Mouse (Mus musculus): ENCODE data around the gene Mslnl. TPM values are rescaled to one million over a fixed set of nuclear protein-coding genes. Genes with fewer than 3 reads are reported as not detected.
"Not testable (repeated sequence)": the region's sequence is repeated elsewhere in the genome, so short reads cannot be mapped to it uniquely, and the experiment has no call there.

The Mslnl gene
- polyA plus RNA-seq, 1 experiment from 2014 or later, result not detected

DNA sequence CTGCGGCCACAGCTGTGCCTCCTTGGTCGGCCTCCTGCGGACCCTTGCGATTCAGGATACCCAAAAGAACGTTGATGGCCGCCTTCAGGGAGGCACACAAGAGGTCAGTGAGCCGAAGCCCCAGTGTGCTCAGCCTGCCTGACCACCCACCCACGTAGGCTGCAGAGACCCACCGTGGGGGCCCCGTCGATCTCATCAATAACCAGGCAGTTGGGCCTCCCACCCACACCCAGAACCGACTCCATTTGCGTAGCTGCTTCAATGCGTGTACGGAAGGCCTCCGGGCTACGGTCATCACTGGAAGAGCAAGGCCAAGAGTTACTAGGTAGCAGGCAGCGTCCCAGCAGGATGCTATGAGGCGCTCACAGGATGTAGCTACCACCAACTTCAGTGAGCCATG, 12.4 kb upstream of the Mslnl start:
- 92% methylated on average over 19 of the region's 19 CpGs for WGBS
- no peak overlapping the region for H3K27ac ChIP-seq
- H3K9me3 ChIP-seq, result no peaks in the 10 kb centered on the region
- no peak overlapping the region for H3K4me3 ChIP-seq
- peaks cover 11% of the 10 kb centered on the region for H3K27me3 ChIP-seq (ENCODE audit: insufficient read depth, poor library complexity, severe bottlenecking)
- DNase-seq (ENCODE audit: low spot score), result no peak
- H3K4me1 ChIP-seq, result peaks cover 19% of the 10 kb centered on the region
- H3K36me3 ChIP-seq, result peaks cover 60% of the 10 kb centered on the region

DNA sequence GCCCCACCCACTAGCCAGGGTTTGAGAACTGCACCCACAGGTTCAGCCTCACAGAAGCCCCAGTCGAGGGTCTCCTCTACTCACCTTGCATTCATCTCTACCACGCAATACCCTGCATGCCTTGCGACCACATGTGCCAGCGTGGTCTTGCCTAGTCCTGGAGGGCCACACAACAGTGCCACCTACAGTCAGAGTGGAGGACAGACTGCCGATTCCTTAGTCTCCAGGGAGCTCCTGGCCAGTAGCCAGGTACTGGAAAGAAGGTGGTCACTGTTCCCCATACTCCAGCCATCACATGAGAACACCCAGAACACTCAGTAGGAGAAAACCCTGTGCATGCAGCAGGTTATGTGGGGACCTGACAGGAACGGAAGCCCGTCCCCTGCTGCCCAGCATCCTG, 11.9 kb upstream of the Mslnl start:
- Histone ChIP-seq H3K4me3 (no peak overlapping the region), H3K36me3 (peaks cover 56% of the 10 kb centered on the region), H3K27me3 (ENCODE audit: insufficient read depth, poor library complexity, severe bottlenecking) (peaks cover 7% of the 10 kb centered on the region; the same call in 1 of the 2 replicates), H3K4me1 (peaks cover 22% of the 10 kb centered on the region), H3K27ac (no peak overlapping the region), H3K9me3 (no peaks in the 10 kb centered on the region)
- WGBS, result 81% methylated on average over 7 of the region's 7 CpGs
- DNase-seq (ENCODE audit: low spot score), result no peak

DNA sequence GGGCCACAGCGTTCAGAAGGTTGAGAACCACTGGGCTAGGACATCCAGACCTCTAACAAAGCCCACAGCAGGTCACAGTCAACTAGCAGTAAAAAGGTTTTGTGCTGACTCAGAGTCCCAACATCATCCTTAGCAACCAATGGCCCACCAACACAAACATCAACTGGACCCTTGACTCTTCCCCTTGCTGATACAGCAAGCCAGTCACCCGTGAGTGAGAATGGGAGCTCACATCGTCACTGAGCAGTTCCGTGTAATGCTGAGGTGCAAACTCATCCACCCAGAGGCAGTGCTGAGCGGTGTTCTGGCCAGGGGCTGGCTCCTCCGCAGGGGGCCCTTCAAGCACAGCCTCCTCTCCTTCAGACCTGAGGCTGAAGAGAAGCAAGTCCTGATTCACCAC, 10.6 kb upstream of the Mslnl start:
- H3K9me3 ChIP-seq, result no peaks in the 10 kb centered on the region
- H3K4me3 ChIP-seq, result no peak overlapping the region
- H3K36me3 ChIP-seq, result peaks cover 50% of the 10 kb centered on the region

DNA sequence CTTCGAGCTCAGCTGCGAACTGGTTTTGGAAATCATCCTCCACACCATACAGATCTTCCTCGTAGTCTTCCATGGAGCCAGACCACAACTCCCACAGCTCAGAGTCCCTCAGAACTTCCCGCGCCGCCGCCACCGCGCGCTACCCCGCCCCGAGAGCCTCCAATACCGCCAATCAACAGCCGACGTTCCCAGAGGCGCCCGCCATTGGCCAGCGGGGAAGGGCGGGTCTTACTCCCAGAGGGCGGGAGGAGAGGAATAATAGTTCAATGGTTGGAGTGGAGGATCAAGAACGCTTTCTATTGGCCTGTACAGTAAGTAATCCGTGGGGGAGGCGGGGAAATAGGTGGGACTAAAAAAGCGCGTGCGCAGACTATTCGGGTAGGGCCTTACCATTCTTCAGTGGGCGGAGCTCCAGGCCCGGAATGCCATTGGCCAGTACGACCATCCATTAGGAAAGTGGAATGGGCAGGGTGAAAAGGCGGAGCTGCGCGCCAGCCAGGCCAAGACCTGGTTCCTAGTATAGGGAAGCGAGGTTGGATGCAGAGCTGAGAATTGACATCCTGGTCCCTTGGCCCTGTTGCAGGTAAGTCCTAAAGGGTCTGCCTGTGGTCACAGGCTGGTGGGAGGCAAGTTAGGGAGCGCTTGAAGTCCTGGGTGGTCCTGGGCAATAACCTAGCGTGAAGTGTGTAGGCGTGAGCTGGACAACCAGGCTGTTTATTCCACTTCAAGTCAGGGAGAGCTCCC, 8.4 kb upstream of the Mslnl start, which contains the start of the genes Chtf18 and Rpusd1:
TSS of gene Chtf18 (minus strand) at position 155 of the 744 bp plus-strand sequence.
TSS of gene Rpusd1 (plus strand) at position 406 of the 744 bp plus-strand sequence.
- no peaks in the 10 kb centered on the region for H3K27me3 ChIP-seq (ENCODE audit: insufficient read depth, poor library complexity, severe bottlenecking)
- WGBS, result 3% methylated on average over 37 of the region's 37 CpGs
- peak within 1 kb of the TSS; percentile 88 for H3K27ac ChIP-seq
- peaks cover 40% of the 10 kb centered on the region for H3K36me3 ChIP-seq
- H3K4me3 ChIP-seq, result peak within 1 kb of the TSS; percentile 74
- H3K9me3 ChIP-seq, result no peaks in the 10 kb centered on the region
- peak; percentile 100 for DNase-seq (ENCODE audit: low spot score)
- H3K4me1 ChIP-seq, result peaks cover 34% of the 10 kb centered on the region

More for the DNA sequence above, 10.6 kb upstream of the Mslnl start:
- Histone ChIP-seq H3K27ac (no peak overlapping the region), H3K4me1 (peaks cover 22% of the 10 kb centered on the region), H3K27me3 (ENCODE audit: insufficient read depth, poor library complexity, severe bottlenecking) (no peaks in the 10 kb centered on the region)
- no peak for DNase-seq (ENCODE audit: low spot score)
- WGBS, result 81% methylated on average over 6 of the region's 6 CpGs

DNA sequence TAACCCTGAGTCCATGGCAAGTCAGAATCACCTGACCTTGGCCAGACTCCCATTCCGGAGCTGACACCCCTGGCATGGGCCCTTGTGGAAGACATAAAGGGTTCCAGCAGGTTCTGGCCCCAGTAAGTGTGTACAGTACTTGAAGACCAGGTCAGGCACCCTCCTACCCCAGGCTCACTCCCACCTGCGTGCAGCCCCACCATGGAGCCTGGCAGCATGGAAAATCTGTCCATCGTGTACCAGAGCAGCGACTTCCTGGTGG, 7.9 kb upstream of the Mslnl start:
- Histone ChIP-seq H3K9me3 (no peaks in the 10 kb centered on the region), H3K27ac (peak overlapping the region; percentile 88), H3K4me1 (peaks cover 34% of the 10 kb centered on the region), H3K4me3 (peak overlapping the region; percentile 74), H3K36me3 (peaks cover 35% of the 10 kb centered on the region), H3K27me3 (ENCODE audit: insufficient read depth, poor library complexity, severe bottlenecking) (no peaks in the 10 kb centered on the region)
- WGBS, result 22% methylated on average over 4 of the region's 4 CpGs
- no peak for DNase-seq (ENCODE audit: low spot score)

DNA sequence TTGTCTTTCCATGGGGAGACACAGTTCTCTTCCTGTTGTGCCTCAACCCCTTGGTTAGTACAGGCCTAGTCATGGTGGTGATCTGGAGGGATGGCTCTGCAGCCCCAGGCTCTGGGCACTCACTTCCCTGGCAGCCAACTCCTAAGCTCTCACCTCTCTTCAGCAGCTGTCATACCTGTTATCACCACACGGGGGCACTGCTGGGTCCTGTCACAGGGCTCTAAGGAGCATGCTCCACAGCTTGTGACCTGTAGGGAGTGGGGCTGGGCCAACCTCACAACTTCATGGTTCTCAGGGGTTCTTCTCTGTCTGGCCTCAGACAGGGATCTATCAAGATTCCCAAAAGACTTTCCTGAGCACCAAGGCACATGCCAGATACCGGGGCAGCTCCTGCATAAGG, 3.8 kb upstream of the Mslnl start:
- WGBS, result 16% methylated on average over 2 of the region's 2 CpGs
- peak; percentile 93 for DNase-seq (ENCODE audit: low spot score)
- no peak overlapping the region for H3K27ac ChIP-seq
- peaks cover 20% of the 10 kb centered on the region for H3K36me3 ChIP-seq
- peaks cover 23% of the 10 kb centered on the region for H3K4me1 ChIP-seq
- H3K9me3 ChIP-seq, result no peaks in the 10 kb centered on the region
- H3K4me3 ChIP-seq, result no peak overlapping the region
- H3K27me3 ChIP-seq (ENCODE audit: insufficient read depth, poor library complexity, severe bottlenecking), result peaks cover 18% of the 10 kb centered on the region

DNA sequence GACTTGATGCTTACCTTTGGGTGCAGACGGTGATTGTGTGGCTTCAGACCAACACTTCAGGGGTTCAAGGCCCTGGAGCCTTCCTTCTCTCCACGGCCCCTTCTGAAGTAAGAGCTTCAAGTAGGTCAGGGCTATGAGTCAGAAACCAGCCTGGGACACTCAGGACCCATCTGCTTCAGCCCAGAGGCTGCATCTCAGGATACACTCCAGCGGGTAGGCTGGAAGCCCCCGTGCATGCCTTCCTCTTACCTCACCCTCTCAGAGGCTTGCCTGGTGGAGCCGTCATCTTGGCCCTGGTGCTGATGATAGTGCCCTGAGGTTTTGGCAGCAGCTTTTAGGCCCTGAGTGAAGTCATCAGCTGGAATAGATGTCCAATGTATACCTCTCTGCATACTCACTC, 596 bp upstream of the Mslnl start:
- Histone ChIP-seq H3K36me3 (peaks cover 13% of the 10 kb centered on the region), H3K4me3 (no peak overlapping the region), H3K27me3 (ENCODE audit: insufficient read depth, poor library complexity, severe bottlenecking) (peaks cover 35% of the 10 kb centered on the region), H3K9me3 (no peaks in the 10 kb centered on the region), H3K27ac (no peak overlapping the region), H3K4me1 (peaks cover 12% of the 10 kb centered on the region; the same call in 1 of the 2 replicates)
- WGBS, result 77% methylated on average over 5 of the region's 5 CpGs
- no peak for DNase-seq (ENCODE audit: low spot score)

DNA sequence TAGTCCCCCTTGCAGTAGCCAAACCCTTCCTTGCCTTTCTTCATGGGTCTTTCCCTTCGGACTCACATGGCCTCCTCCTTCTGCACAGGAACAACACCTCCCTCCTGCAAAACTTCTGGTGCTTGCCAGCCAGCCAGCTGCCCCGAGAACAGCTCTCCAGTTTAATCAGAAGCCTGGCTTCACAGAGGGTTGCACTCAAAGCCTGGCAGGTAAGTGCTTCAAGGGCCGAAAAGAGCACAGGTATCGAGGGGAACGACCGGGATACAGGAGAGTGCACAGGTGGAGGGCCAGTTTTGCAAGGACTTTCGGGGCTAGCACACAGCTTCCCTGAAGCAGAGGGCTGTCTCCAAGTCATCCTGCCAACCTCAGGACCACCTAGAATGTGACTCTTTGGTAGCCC, 3.0 kb downstream of the Mslnl start:
- no peaks in the 10 kb centered on the region for H3K9me3 ChIP-seq
- no peaks in the 10 kb centered on the region for H3K36me3 ChIP-seq
- H3K4me1 ChIP-seq, result no peaks in the 10 kb centered on the region
- peaks cover 51% of the 10 kb centered on the region for H3K27me3 ChIP-seq (ENCODE audit: insufficient read depth, poor library complexity, severe bottlenecking)
- H3K4me3 ChIP-seq, result no peak overlapping the region
- no peak for DNase-seq (ENCODE audit: low spot score)
- 70% methylated on average over 7 of the region's 7 CpGs for WGBS
- H3K27ac ChIP-seq, result no peak overlapping the region

DNA sequence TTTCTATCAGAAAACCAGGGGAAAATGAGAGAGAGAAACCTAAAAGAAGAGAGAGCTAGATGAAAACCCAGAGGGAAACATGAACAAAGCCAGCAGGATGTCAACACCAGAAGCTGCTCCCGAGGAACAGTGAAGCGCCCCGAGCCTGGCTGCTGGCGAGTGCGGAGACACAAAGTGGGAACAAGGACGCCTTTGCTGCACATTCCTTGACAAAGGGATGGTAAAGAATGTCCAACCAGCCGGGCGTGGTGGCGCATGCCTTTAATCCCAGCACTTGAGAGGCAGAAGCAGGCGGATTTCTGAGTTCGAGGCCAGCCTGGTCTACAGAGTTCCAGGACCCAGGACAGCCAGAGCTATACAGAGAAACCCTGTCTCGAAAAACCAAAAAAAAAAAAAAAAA, 5.6 kb downstream of the Mslnl start:
- not testable (repeated sequence) for H3K36me3 ChIP-seq; DNase-seq (ENCODE audit: low spot score); H3K27ac ChIP-seq; H3K9me3 ChIP-seq; H3K4me3 ChIP-seq; H3K4me1 ChIP-seq
- 71% methylated on average over 12 of the region's 12 CpGs for WGBS
- peaks cover 52% of the 10 kb centered on the region for H3K27me3 ChIP-seq (ENCODE audit: insufficient read depth, poor library complexity, severe bottlenecking)

DNA sequence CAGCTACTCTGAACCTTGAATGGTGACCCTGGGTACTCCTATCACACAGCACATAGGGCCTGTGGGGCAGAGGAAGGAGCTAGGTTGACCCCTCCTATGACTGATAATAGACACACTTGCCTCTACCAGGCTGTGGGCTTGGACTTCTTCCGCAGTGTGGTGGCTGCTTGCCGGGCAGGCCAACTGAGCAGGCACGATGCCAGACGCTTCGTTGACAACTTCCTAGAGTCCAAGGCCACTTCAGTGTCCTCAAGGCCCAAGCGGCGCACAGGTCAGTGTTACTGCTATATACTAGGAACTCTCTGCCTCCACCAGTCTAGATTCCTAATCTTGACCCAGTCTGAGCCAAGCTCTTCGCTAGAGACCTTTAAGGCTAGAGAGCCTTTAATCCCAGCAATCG, 8.0 kb downstream of the Mslnl start:
- H3K4me3 ChIP-seq, result no peak overlapping the region
- WGBS, result 89% methylated on average over 9 of the region's 9 CpGs
- peaks cover 8% of the 10 kb centered on the region for H3K4me1 ChIP-seq
- no peak overlapping the region for H3K27ac ChIP-seq
- H3K9me3 ChIP-seq, result no peaks in the 10 kb centered on the region
- H3K36me3 ChIP-seq, result no peaks in the 10 kb centered on the region
- no peak for DNase-seq (ENCODE audit: low spot score)
- H3K27me3 ChIP-seq (ENCODE audit: insufficient read depth, poor library complexity, severe bottlenecking), result peaks cover 35% of the 10 kb centered on the region

DNA sequence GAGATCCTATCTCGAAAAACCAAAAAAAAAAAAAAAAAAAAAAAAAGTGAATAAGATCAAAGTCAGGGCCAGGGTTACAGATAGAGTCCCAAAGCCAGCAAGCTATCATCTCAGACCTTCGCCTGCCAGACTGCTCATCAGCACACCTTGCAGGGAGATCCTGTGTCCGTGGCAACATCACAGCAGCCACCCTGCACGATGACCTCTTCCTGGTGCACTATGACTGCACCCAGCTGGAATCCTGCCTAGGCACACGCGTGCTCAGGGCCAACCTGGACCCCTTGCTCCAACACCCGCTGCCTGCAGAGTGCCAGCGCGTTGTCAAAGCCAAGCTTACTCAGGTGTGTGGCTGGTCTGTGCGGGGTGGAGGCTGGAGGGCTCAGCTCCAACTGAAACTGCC, 8.5 kb downstream of the Mslnl start:
- DNase-seq (ENCODE audit: low spot score), result no peak
- H3K4me3 ChIP-seq, result no peak overlapping the region
- WGBS, result 78% methylated on average over 10 of the region's 10 CpGs
- peaks cover 8% of the 10 kb centered on the region for H3K4me1 ChIP-seq
- H3K9me3 ChIP-seq, result no peaks in the 10 kb centered on the region
- peaks cover 33% of the 10 kb centered on the region for H3K27me3 ChIP-seq (ENCODE audit: insufficient read depth, poor library complexity, severe bottlenecking)
- H3K36me3 ChIP-seq, result no peaks in the 10 kb centered on the region
- H3K27ac ChIP-seq, result no peak overlapping the region

DNA sequence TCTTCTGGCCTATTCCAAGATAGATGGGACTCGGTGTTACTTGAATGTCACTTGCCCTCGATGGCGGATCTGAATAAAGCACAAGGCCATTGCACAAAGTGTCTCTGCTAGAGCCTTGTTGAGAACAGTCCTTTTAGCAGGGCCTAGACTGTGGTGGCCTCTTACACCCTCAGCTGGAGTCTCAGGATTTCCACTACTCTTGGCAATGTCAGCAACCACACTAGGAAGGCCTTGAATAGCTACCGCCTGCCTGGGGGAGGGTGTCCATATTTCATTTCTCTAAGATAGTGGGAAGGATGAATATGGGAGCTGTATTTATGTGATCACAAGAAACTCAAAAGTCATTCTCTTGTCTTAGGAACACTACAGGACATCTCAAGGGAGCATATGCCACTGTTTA, 12.4 kb downstream of the Mslnl start:
- H3K9me3 ChIP-seq, result no peaks in the 10 kb centered on the region
- peaks cover 40% of the 10 kb centered on the region for H3K27me3 ChIP-seq (ENCODE audit: insufficient read depth, poor library complexity, severe bottlenecking)
- WGBS, result 82% methylated on average over 4 of the region's 4 CpGs
- H3K27ac ChIP-seq, result no peak overlapping the region
- H3K4me1 ChIP-seq, result peaks cover 16% of the 10 kb centered on the region
- no peak for DNase-seq (ENCODE audit: low spot score)
- no peaks in the 10 kb centered on the region for H3K36me3 ChIP-seq
- H3K4me3 ChIP-seq, result no peak overlapping the region

DNA sequence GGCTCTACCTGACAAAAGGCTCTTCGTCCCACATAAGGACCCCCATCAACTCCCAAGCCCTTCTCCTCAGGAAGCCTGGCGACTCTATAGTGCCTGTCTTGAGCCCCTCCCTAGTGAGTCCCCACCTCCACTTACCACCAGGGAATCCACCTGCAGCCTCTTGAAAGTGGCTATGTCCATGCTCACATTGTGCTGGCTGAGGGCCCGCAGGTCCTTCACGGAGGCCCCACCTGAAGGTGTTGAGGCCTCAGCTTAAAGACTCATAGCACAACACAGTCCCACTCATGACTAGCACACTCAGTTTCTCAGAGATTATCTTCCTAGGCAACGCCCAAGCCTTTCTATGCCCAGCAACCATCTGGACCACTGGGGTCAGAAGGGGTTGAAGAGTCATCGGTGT, 13.5 kb downstream of the Mslnl start:
- WGBS, result 71% methylated on average over 6 of the region's 6 CpGs
- no peaks in the 10 kb centered on the region for H3K36me3 ChIP-seq
- H3K27ac ChIP-seq, result no peak overlapping the region
- no peaks in the 10 kb centered on the region for H3K9me3 ChIP-seq
- H3K4me1 ChIP-seq, result peaks cover 16% of the 10 kb centered on the region
- DNase-seq (ENCODE audit: low spot score), result no peak
- peaks cover 39% of the 10 kb centered on the region for H3K27me3 ChIP-seq (ENCODE audit: insufficient read depth, poor library complexity, severe bottlenecking)
- H3K4me3 ChIP-seq, result no peak overlapping the region

DNA sequence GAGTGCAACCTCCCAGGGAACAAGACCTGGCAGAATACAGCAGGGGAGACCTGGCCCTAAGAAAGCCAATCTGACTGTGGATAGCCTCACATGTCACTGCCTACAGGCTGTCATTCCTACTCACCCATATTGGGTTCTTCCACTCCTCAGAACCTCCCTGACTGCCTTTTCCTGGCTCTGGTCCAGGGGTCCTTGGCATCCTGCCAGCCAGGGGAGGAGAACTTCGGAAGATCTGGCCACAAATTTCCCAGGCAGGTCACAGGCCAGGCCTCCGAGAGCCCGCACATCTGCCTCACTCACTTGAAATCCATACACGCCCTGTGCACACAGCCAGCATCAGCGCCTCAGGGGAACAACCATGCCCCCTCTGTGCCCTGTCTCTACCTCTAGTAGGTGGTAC, 15.6 kb downstream of the Mslnl start:
- H3K4me3 ChIP-seq, result no peak overlapping the region
- peak; percentile 78 for DNase-seq (ENCODE audit: low spot score)
- H3K36me3 ChIP-seq, result no peaks in the 10 kb centered on the region
- no peaks in the 10 kb centered on the region for H3K9me3 ChIP-seq
- 54% methylated on average over 5 of the region's 5 CpGs for WGBS
- peaks cover 30% of the 10 kb centered on the region for H3K27me3 ChIP-seq (ENCODE audit: insufficient read depth, poor library complexity, severe bottlenecking)
- H3K4me1 ChIP-seq, result peaks cover 20% of the 10 kb centered on the region
- no peak overlapping the region for H3K27ac ChIP-seq

Data from heart, embryonic 10.5 days (tissue).